Mouse (Mus musculus): ENCODE measurements around the gene Fbxw9. TPM values are rescaled to one million over a fixed set of nuclear protein-coding genes. Genes with fewer than 3 reads are reported as not detected.

The Fbxw9 gene
- polyA plus RNA-seq, 1 experiment: 14.3 TPM

- peak within 1 kb of the TSS; percentile 100 for H3K4me3 ChIP-seq (replicated peaks; ENCODE audit: control insufficient read depth, low read depth, low read length)
- WGBS: under 1% methylated on average over 30 of the region's 30 CpGs
- no peak for TF ChIP-seq CTCF (IDR thresholded peaks at IDR 0.05; ENCODE audit: control insufficient read depth, insufficient read depth, low read length)
- peak; percentile 31; the same call in 1 of the 2 replicates for TF ChIP-seq POLR2A (IDR thresholded peaks at IDR 0.05; ENCODE audit: borderline replicate concordance, control insufficient read depth, low read depth, low read length)
- H3K4me1 ChIP-seq (ENCODE audit: control insufficient read depth, insufficient read depth, low read length): peaks cover 4% of the 10 kb centered on the region
- H3K27ac ChIP-seq (ENCODE audit: control insufficient read depth, insufficient read depth, low read depth, low read length, poor library complexity): peak within 1 kb of the TSS; percentile 29
These were observed 34.5 kb upstream of the Fbxw9 start, which contains the start of gene Asna1 for GRCm38 (mm10) chr8:85025098-85025932. Gene Asna1 (minus strand): TSS chr8:85025281.

DNA sequence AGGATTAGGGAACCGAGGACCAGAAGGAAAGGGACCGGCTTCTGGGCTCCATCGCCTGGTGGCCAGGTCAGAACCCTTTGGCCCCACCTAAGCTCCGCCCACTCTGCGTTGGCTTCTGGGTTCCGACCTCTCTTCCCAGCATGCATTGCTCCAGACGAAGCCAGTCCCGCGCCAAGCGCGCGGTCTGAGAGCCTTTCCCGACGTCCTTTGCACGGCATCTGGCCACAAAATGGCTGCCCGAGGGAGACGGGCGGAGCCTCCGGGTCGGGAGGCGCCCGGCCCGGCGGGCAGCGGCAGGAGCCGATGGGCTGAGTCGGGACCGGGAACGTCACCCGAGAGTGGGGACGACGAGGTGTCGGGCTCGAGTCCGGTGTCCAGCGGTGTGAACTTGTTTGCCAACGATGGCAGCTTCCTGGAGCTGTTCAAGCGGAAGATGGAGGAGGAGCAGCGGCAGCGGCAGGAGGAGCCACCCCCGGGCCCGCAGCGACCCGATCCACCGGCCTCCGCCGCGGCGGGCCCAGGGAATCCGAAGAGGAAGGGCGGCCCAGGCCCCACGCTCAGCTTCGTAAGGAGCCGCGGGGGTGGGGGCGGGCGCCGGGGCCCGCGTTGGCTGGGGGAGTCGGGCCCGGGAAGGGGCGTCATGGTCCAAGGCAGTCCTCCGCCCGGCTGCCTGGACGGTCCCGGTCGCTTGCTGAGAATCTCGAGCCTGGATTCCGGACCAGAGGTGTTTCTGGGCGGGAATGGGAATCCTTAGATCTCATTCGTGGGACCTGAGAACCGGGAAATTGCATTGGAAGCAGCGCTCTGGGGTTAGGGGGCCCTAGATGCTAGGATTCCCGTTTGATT lies 33.0 kb upstream of the Fbxw9 start, which contains the start of gene Trir:
Gene Trir (plus strand): TSS at position 154 of the 846 bp plus-strand sequence.
- Histone ChIP-seq H3K4me1 (ENCODE audit: control insufficient read depth, insufficient read depth, low read length) (peaks cover 4% of the 10 kb centered on the region), H3K4me3 (replicated peaks; ENCODE audit: control insufficient read depth, low read depth, low read length) (peak within 1 kb of the TSS; percentile 97), H3K27ac (ENCODE audit: control insufficient read depth, insufficient read depth, low read depth, low read length, poor library complexity) (peak within 1 kb of the TSS; percentile 98)
- under 1% methylated on average over 75 of the region's 75 CpGs for WGBS
- TF ChIP-seq CTCF (IDR thresholded peaks at IDR 0.05; ENCODE audit: control insufficient read depth, insufficient read depth, low read length) (peak; percentile 24; the same call in 1 of the 2 replicates), POLR2A (IDR thresholded peaks at IDR 0.05; ENCODE audit: borderline replicate concordance, control insufficient read depth, low read depth, low read length) (peak; percentile 99)

DNA sequence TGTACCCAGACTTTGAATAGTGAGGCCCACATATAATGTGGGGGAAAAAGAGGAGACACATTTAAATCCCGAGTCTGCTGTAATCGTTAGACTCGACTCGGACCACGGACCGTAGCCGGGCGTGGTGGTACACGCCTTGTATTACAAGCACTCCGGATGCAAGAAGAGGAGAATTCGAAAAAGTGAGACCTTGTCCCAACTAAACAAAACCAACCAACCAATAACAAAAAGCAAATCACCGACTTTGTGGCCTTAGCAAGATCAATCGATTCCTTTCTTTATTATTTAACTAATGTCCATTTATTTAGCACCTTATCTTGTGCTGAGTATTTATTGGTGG lies 32.4 kb upstream of the Fbxw9 start:
- Histone ChIP-seq H3K4me1 (ENCODE audit: control insufficient read depth, insufficient read depth, low read length) (peaks cover 4% of the 10 kb centered on the region), H3K27ac (ENCODE audit: control insufficient read depth, insufficient read depth, low read depth, low read length, poor library complexity) (peak overlapping the region; percentile 98), H3K4me3 (replicated peaks; ENCODE audit: control insufficient read depth, low read depth, low read length) (peak overlapping the region; percentile 97)
- WGBS: under 1% methylated on average over 13 of the region's 13 CpGs
- TF ChIP-seq CTCF (IDR thresholded peaks at IDR 0.05; ENCODE audit: control insufficient read depth, insufficient read depth, low read length) (no peak), POLR2A (IDR thresholded peaks at IDR 0.05; ENCODE audit: borderline replicate concordance, control insufficient read depth, low read depth, low read length) (no peak)

DNA sequence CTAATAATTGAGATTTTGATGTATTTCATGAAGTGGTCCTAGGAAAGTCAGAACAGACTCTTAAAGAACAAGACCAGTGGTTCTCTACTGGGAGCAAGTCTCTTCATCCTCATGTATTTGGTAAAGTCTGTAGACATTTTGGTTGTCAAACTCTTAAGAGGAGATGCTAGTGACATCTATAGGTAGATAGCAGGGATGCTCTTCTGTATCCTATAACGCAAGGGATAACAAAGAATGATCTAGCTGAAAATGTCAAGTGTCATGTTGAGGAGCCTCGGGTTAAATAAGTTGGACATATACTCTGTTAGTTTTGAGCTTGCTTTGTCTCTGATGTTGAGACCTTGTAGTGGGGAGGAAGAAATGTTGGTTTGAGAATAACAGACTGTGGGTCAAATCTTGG lies 31.9 kb upstream of the Fbxw9 start:
- TF ChIP-seq POLR2A (IDR thresholded peaks at IDR 0.05; ENCODE audit: borderline replicate concordance, control insufficient read depth, low read depth, low read length) (no peak), CTCF (IDR thresholded peaks at IDR 0.05; ENCODE audit: control insufficient read depth, insufficient read depth, low read length) (no peak)
- Histone ChIP-seq H3K4me3 (replicated peaks; ENCODE audit: control insufficient read depth, low read depth, low read length) (peak overlapping the region; percentile 97), H3K27ac (ENCODE audit: control insufficient read depth, insufficient read depth, low read depth, low read length, poor library complexity) (no peak overlapping the region), H3K4me1 (ENCODE audit: control insufficient read depth, insufficient read depth, low read length) (peaks cover 4% of the 10 kb centered on the region)
- WGBS: 11% methylated on average over 2 of the region's 2 CpGs

DNA sequence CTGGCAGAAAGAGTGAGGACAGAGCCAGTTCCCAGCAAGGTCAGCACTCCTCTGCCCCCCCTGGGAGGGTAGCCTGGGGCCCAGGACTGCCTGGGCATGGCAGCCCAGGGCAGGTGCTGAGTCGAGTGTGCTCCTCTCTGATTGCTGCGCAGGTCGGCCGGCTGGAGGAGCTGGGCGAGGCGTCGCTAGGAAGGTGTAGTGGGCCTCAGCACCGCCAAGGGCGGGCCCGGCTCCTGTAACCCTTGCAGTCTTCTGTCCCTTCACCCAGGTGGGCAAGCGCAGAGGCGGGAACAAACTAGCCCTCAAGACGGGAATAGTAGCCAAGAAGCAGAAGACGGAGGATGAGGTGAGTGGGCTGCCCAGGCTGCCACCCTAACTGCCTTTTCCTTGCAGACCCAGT lies 30.6 kb upstream of the Fbxw9 start:
- 91% methylated on average over 14 of the region's 14 CpGs for WGBS
- Histone ChIP-seq H3K27ac (ENCODE audit: control insufficient read depth, insufficient read depth, low read depth, low read length, poor library complexity) (no peak overlapping the region), H3K4me1 (ENCODE audit: control insufficient read depth, insufficient read depth, low read length) (peaks cover 4% of the 10 kb centered on the region), H3K4me3 (replicated peaks; ENCODE audit: control insufficient read depth, low read depth, low read length) (no peak overlapping the region)
- TF ChIP-seq POLR2A (IDR thresholded peaks at IDR 0.05; ENCODE audit: borderline replicate concordance, control insufficient read depth, low read depth, low read length) (no peak), CTCF (IDR thresholded peaks at IDR 0.05; ENCODE audit: control insufficient read depth, insufficient read depth, low read length) (no peak)

DNA sequence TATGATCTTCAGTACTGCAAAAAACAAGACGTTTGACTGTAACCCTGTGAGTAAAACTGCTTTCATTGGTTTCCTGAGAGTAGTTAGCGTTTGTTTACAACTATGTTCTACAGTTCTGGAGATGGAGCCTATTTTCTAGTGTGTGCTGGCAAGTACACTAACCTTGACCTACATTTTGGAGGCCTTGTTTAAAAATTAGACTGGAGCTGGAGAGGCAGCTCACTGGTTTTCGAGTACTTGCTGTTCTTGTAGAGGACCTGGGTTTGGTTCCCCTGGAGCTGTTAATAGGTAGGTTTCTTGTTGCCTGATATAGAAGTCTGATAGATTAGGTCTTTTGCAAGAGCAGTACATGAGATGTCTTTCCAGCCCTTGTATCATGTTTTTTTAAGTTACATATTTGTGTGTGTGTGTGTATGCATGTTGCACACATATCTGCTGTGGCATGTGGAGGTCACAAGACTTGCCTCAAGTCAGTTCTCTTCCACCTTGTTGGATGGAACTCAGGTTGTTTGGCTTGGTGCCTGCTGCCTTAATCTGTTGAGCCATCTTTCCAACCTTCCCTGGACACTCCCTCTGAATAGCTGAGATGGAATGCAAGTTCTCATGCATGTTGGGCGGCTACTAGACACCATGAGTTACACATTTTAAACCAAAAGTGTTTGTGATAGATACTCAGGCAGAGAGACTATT lies 27.1 kb upstream of the Fbxw9 start:
- H3K27ac ChIP-seq (ENCODE audit: control insufficient read depth, insufficient read depth, low read depth, low read length, poor library complexity): no peak overlapping the region
- H3K4me1 ChIP-seq (ENCODE audit: control insufficient read depth, insufficient read depth, low read length): peaks cover 4% of the 10 kb centered on the region; the same call in 1 of the 2 replicates
- no peak for TF ChIP-seq CTCF (IDR thresholded peaks at IDR 0.05; ENCODE audit: control insufficient read depth, insufficient read depth, low read length)
- TF ChIP-seq POLR2A (IDR thresholded peaks at IDR 0.05; ENCODE audit: borderline replicate concordance, control insufficient read depth, low read depth, low read length): no peak
- 84% methylated on average over 4 of the region's 4 CpGs for WGBS
- H3K4me3 ChIP-seq (replicated peaks; ENCODE audit: control insufficient read depth, low read depth, low read length): no peak overlapping the region

DNA sequence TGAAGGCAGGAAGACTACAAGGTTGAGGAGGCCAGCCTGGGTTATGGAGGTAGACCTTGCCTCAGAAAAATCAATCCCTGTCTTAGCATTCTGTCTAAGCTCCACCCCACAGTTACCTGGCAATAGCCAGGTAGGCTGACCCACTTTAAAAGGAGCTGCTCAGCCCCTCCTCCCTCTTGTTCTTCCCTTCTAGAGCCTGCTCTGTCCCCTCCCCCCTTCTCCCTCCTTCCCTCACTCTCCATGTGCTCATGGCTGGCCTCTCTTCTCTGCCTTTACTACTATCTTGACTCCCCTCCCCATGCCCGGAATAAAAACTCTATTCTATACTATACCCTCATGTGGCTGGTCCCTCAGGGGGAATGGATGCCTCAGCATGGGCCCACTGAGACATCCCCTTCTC lies 26.0 kb upstream of the Fbxw9 start:
- H3K27ac ChIP-seq (ENCODE audit: control insufficient read depth, insufficient read depth, low read depth, low read length, poor library complexity): no peak overlapping the region

More for the DNA sequence above, 26.0 kb upstream of the Fbxw9 start:
- Histone ChIP-seq H3K4me1 (ENCODE audit: control insufficient read depth, insufficient read depth, low read length) (peaks cover 2% of the 10 kb centered on the region; the same call in 1 of the 2 replicates), H3K4me3 (replicated peaks; ENCODE audit: control insufficient read depth, low read depth, low read length) (no peak overlapping the region)
- TF ChIP-seq POLR2A (IDR thresholded peaks at IDR 0.05; ENCODE audit: borderline replicate concordance, control insufficient read depth, low read depth, low read length) (no peak), CTCF (IDR thresholded peaks at IDR 0.05; ENCODE audit: control insufficient read depth, insufficient read depth, low read length) (no peak)
- WGBS: 74% methylated on average over 1 of the region's 1 CpGs

Data from bone marrow, adult 2 months (tissue).